Mouse (Mus musculus) olfactory bulb, adult 2 months (tissue): Measurements from ENCODE around the gene F11.

ENCODE experiments used
- CTCF ChIP-seq: fragments of 200-500 bp; IDR thresholded peaks from 2 replicates; pipeline ENCODE4 v1.5.1; 2012; ENCODE audit warnings: low read depth, mild to moderate bottlenecking, low read length, moderate library complexity; ENCODE audit not compliant: insufficient read depth
- POLR2A ChIP-seq: fragments of 200-500 bp; IDR thresholded peaks from 2 replicates; pipeline ENCODE4 v1.6.1; 2012; ENCODE audit warnings: mild to moderate bottlenecking, low read depth, low read length, moderate library complexity; ENCODE audit not compliant: insufficient read depth

DNA sequence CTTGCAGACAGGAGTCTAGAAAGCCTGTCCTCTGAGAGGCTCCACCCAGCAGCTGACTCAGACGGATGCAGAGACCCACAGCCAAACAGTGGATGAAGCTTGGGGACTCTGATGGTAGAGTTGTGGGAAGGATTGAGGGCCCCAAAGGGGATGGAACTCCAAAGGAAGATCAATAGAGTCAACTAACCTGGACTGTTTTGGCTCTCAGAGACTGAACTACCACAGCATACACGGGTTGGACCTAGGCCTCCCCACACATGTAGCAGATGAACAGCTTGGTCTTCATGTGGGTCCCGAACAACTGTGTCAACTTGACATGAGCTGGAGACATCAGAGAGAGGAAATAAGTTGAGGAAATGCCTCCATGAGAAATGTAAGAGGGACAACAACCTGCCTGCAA, 1.0 kb upstream of the F11 start:
- no peak for TF ChIP-seq POLR2A
- TF ChIP-seq CTCF = no peak
